Mouse (Mus musculus): ENCODE results near the gene Jade3. TPM values are rescaled to one million over a fixed set of nuclear protein-coding genes. Genes with fewer than 3 reads are reported as not detected.

Gene Jade3
- total RNA-seq (2023): 1 to 10 TPM; 4.6 to 5.7 TPM

DNA sequence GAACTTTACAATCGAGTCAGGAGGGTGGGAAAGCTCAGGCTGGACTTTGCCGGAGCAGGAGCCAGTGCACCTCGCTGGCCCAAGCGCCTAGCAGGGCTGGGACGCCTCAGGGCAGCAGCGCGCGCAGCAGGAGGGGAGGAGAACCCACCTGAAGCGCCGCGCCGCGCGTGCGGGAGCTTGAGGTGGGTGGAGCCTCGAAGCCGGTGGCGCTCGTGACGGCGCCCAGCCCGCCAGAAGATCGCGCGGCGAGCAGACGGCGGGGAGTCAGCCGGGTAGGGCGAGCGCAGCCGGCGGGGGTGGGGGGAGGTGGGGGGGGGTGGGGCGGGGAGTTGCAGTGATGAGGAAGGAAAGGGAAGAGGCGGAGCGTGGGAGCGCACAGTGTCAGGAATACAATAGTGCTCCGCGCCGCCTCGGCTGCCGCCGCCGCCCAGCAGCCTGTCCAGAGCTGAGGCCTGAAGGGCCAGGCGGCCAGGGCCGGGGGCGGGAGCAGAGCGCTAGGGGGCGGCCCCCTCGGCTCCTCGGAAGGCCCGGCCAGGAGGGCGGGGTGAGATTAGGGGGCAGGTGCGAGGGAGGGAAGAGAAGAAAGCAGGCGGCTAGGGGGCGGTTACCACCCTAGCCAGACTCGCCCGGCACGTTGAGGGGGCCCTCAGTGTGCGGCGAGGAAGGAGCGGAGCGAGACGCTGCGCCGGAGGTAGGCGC is at the start of gene Jade3:
Gene Jade3, plus strand, starts transcription at position 549 of the 699 bp plus-strand sequence.

DNA sequence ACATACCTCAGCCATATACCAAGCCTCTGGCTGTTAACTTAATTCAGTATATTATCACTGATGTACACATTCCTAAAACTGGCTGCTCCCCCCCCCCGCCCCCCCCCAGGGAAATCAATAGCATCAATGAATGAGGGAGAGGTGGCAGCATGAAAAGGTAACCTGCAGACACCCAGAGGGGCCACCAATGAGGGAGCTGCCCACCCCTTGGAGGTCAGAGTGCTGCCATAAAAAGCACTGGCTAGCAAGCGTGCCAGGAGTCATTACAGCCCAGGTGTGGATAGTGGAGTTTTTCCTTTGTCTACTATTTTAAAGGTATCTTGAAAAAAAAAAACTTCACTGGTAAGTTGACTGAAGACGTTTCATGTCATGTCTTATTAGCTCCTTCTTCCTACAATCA is 124.0 kb downstream of the Jade3 start, which contains the start of gene Rgn:
Gene Rgn, plus strand, starts transcription at position 256 of the 400 bp plus-strand sequence.

Other genes starting within 250 kb of the Jade3 start
- 10 to 100 TPM; 11.0 to 14.4 TPM for gene Slc9a7, start 133.9 kb upstream of the Jade3 start, total RNA-seq (2023)
- 10 to 100 TPM; 97.2 to 97.7 TPM for gene Rp2, start 61.2 kb upstream of the Jade3 start, total RNA-seq (2023)
- gene Rgn, start 124.1 kb downstream of the Jade3 start, total RNA-seq (2023): not detected
- 10 to 100 TPM; 23.9 to 26.2 TPM for gene Rbm10, start 191.8 kb downstream of the Jade3 start, total RNA-seq (2023)
- 100 to 1,000 TPM; 105 to 112 TPM for gene Ndufb11, start 191.9 kb downstream of the Jade3 start, total RNA-seq (2023)
- 100 to 1,000 TPM; 166 to 202 TPM for gene Uba1, start 232.6 kb downstream of the Jade3 start, total RNA-seq (2023)

Measured in monocyte, adult 59 days (primary cell).